Comparison of ENCODE assay signal across 19 mouse cellular contexts in the genomic region with DNA sequence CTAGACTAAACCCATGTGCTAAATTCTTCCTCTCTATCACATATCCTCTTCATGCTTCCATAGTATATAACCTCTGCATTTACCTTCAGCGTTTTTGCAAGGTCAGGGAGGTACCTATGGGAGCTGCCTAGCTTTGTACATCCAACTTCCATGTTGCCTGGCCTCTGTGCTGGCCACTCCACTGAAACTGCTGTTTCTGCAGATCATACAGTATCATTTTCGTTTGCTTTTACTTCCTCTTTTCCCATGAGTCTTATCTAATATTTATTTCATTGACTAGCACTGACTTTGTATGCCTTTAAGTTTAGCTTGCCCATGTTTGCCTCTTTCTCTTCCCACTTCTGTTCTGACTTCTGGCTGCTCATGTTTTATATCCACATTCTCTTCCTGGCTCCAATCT.
DNase-seq lines count a peak whose midpoint lies in the region; ATAC-seq lines count a peak whose summit lies in the region.
"Had no signal": no experiment of that assay in that cellular context is flagged by ENCODE, and none has a peak within 500 bp of the region (broad histone marks: within the 10 kb centered on the region; RNA-seq: fewer than 3 reads in every experiment).

No protein-coding gene starts in this region.

- peak; percentile 43 for ATAC-seq in megakaryocyte, adult 5-6 weeks (ENCODE audit: poor library complexity, severe bottlenecking)
- ATAC-seq: forebrain, embryonic 14.5 days had no signal

- H3K36me3 ChIP-seq in splenic B cell, adult 2 months (ENCODE audit: control insufficient read depth, insufficient read depth, low read length, poor library complexity, severe bottlenecking), result no peaks in the 10 kb centered on the region
- H3K36me3 ChIP-seq: embryonic facial prominence, embryonic 15.5 days; forebrain, embryonic 10.5 days; heart, embryonic 15.5 days; hindbrain, embryonic 10.5 days had no signal

- H3K27me3 ChIP-seq in splenic B cell, adult 2 months (ENCODE audit: control insufficient read depth, insufficient read depth, low read length, poor library complexity, severe bottlenecking), result no peaks in the 10 kb centered on the region
- H3K27me3 ChIP-seq: embryonic facial prominence, embryonic 15.5 days; heart, embryonic 15.5 days had no signal

- DNase-seq in heart, adult 11 months, result peak; percentile 77
- DNase-seq in heart, adult 8-10 months (ENCODE audit: low spot score), result no peak
- DNase-seq in MEL-GATA-1-ER (ENCODE audit: extremely low read depth, low read depth), result peak; percentile 25
- peak; percentile 32 for DNase-seq in splenic B cell, adult 2 months (ENCODE audit: low read depth, low spot score)
- no peak for DNase-seq in thymus, adult 18-20 months
- no peak for DNase-seq in frontal cortex, postnatal 14 days (ENCODE audit: low spot score in 2 of 2)
- DNase-seq: adrenal gland, adult 2 months; adrenal gland, postnatal 36 days; cerebellum, adult 2 months; embryo, embryonic 11 days; gastrocnemius, postnatal 14 days; heart, adult 18-20 months; heart, postnatal 14 days had no signal

Comparison
In these comparisons a context has a peak if more than half of its experiments do, and no peak if none do; other contexts are left out.
1. DNase-seq: peak in heart, adult 11 months (single experiment), MEL-GATA-1-ER (single experiment) and splenic B cell, adult 2 months (single experiment); none in heart, adult 8-10 months (single experiment), thymus, adult 18-20 months (0 of 2) and frontal cortex, postnatal 14 days (0 of 2).